Mouse (Mus musculus): ENCODE results near the gene Pdzrn3. TPM values are rescaled to one million over a fixed set of nuclear protein-coding genes. Genes with fewer than 3 reads are reported as not detected.

Gene Pdzrn3
- polyA plus RNA-seq, 1 experiment from 2014 or later: 19.5 TPM

- Histone ChIP-seq H3K36me3 (no peaks in the 10 kb centered on the region), H3K27ac (replicated peaks) (no peak overlapping the region), H3K9me3 (no peaks in the 10 kb centered on the region), H3K4me1 (peaks cover 4% of the 10 kb centered on the region; the same call in 1 of the 2 replicates), H3K27me3 (no peaks in the 10 kb centered on the region), H3K9ac (replicated peaks) (no peak overlapping the region), H3K4me3 (no peak overlapping the region), H3K4me2 (replicated peaks) (no peak overlapping the region)
- ATAC-seq (ENCODE audit: low FRiP score, low read depth): no peak
- WGBS: 92% methylated on average over 3 of the region's 3 CpGs
These were observed 55.1 kb downstream of the Pdzrn3 start for GRCm38 (mm10) chr6:101322580-101322979.

- Histone ChIP-seq H3K9me3 (no peaks in the 10 kb centered on the region), H3K36me3 (no peaks in the 10 kb centered on the region), H3K4me2 (replicated peaks) (no peak overlapping the region), H3K4me1 (peaks cover 8% of the 10 kb centered on the region; the same call in 1 of the 2 replicates), H3K4me3 (no peak overlapping the region), H3K27me3 (no peaks in the 10 kb centered on the region), H3K27ac (replicated peaks) (no peak overlapping the region), H3K9ac (replicated peaks) (no peak overlapping the region)
- 90% methylated on average over 3 of the region's 3 CpGs for WGBS
- no peak for ATAC-seq (ENCODE audit: low FRiP score, low read depth)
These were observed 57.3 kb downstream of the Pdzrn3 start for GRCm38 (mm10) chr6:101320386-101320785.

GRCm38 (mm10) chr6:101319374-101319967 is 58.2 kb downstream of the Pdzrn3 start:
- Histone ChIP-seq H3K9me3 (no peaks in the 10 kb centered on the region), H3K27me3 (no peaks in the 10 kb centered on the region), H3K4me1 (peaks cover 8% of the 10 kb centered on the region; the same call in 1 of the 2 replicates), H3K4me3 (no peak overlapping the region), H3K27ac (replicated peaks) (no peak overlapping the region), H3K9ac (replicated peaks) (no peak overlapping the region), H3K4me2 (replicated peaks) (no peak overlapping the region), H3K36me3 (no peaks in the 10 kb centered on the region)
- 86% methylated on average over 7 of the region's 7 CpGs for WGBS
- ATAC-seq (ENCODE audit: low FRiP score, low read depth): no peak

GRCm38 (mm10) chr6:101318530-101318929 is 59.2 kb downstream of the Pdzrn3 start:
- ATAC-seq (ENCODE audit: low FRiP score, low read depth): no peak
- 30% methylated on average over 6 of the region's 6 CpGs for WGBS
- Histone ChIP-seq H3K4me3 (no peak overlapping the region), H3K9ac (replicated peaks) (no peak overlapping the region), H3K36me3 (no peaks in the 10 kb centered on the region), H3K4me2 (replicated peaks) (no peak overlapping the region), H3K4me1 (peaks cover 8% of the 10 kb centered on the region; the same call in 1 of the 2 replicates), H3K27ac (replicated peaks) (no peak overlapping the region), H3K27me3 (no peaks in the 10 kb centered on the region), H3K9me3 (no peaks in the 10 kb centered on the region)

- Histone ChIP-seq H3K9me3 (no peaks in the 10 kb centered on the region), H3K4me3 (no peak overlapping the region), H3K27ac (replicated peaks) (no peak overlapping the region), H3K4me1 (peaks cover 21% of the 10 kb centered on the region), H3K36me3 (no peaks in the 10 kb centered on the region), H3K27me3 (no peaks in the 10 kb centered on the region), H3K9ac (replicated peaks) (no peak overlapping the region), H3K4me2 (replicated peaks) (no peak overlapping the region)
- WGBS: 54% methylated on average over 6 of the region's 6 CpGs
- no peak for ATAC-seq (ENCODE audit: low FRiP score, low read depth)
These were observed 66.3 kb downstream of the Pdzrn3 start for GRCm38 (mm10) chr6:101311446-101311845.

GRCm38 (mm10) chr6:101310491-101310890 is 67.2 kb downstream of the Pdzrn3 start:
- no peak overlapping the region for H3K4me3 ChIP-seq
- no peaks in the 10 kb centered on the region for H3K36me3 ChIP-seq
- WGBS: 87% methylated on average over 9 of the region's 9 CpGs
- peaks cover 20% of the 10 kb centered on the region for H3K4me1 ChIP-seq
- no peaks in the 10 kb centered on the region for H3K27me3 ChIP-seq
- H3K9ac ChIP-seq (replicated peaks): no peak overlapping the region
- no peak overlapping the region for H3K27ac ChIP-seq (replicated peaks)
- no peak for ATAC-seq (ENCODE audit: low FRiP score, low read depth)
- no peak overlapping the region for H3K4me2 ChIP-seq (replicated peaks)
- no peaks in the 10 kb centered on the region for H3K9me3 ChIP-seq

- Histone ChIP-seq H3K27me3 (no peaks in the 10 kb centered on the region), H3K27ac (replicated peaks) (0 out of 2 replicates have a peak overlapping the region, but pooled peaks have one; percentile 17), H3K4me1 (peaks cover 20% of the 10 kb centered on the region), H3K36me3 (no peaks in the 10 kb centered on the region), H3K4me3 (no peak overlapping the region), H3K4me2 (replicated peaks) (no peak overlapping the region), H3K9ac (replicated peaks) (no peak overlapping the region), H3K9me3 (no peaks in the 10 kb centered on the region)
- WGBS: 23% methylated on average over 11 of the region's 11 CpGs
- ATAC-seq (ENCODE audit: low FRiP score, low read depth): peak; percentile 88
These were observed 69.6 kb downstream of the Pdzrn3 start for GRCm38 (mm10) chr6:101307964-101308531.

GRCm38 (mm10) chr6:101306834-101307233 is 70.9 kb downstream of the Pdzrn3 start:
- no peak overlapping the region for H3K4me2 ChIP-seq (replicated peaks)
- H3K36me3 ChIP-seq: no peaks in the 10 kb centered on the region
- H3K4me1 ChIP-seq: peaks cover 20% of the 10 kb centered on the region
- H3K27me3 ChIP-seq: no peaks in the 10 kb centered on the region
- WGBS: 73% methylated on average over 7 of the region's 7 CpGs
- no peak overlapping the region for H3K27ac ChIP-seq (replicated peaks)
- no peaks in the 10 kb centered on the region for H3K9me3 ChIP-seq
- no peak overlapping the region for H3K4me3 ChIP-seq
- no peak overlapping the region for H3K9ac ChIP-seq (replicated peaks)
- no peak for ATAC-seq (ENCODE audit: low FRiP score, low read depth)

- Histone ChIP-seq H3K27me3 (no peaks in the 10 kb centered on the region), H3K4me3 (no peak overlapping the region), H3K9ac (replicated peaks) (no peak overlapping the region), H3K27ac (replicated peaks) (no peak overlapping the region), H3K36me3 (no peaks in the 10 kb centered on the region), H3K4me1 (peaks cover 20% of the 10 kb centered on the region), H3K4me2 (replicated peaks) (no peak overlapping the region), H3K9me3 (no peaks in the 10 kb centered on the region)
- 94% methylated on average over 6 of the region's 6 CpGs for WGBS
- ATAC-seq (ENCODE audit: low FRiP score, low read depth): no peak
These were observed 72.2 kb downstream of the Pdzrn3 start for GRCm38 (mm10) chr6:101305543-101305942.

GRCm38 (mm10) chr6:101303959-101304738 is 73.5 kb downstream of the Pdzrn3 start:
- no peak overlapping the region for H3K27ac ChIP-seq (replicated peaks)
- H3K27me3 ChIP-seq: no peaks in the 10 kb centered on the region
- H3K4me2 ChIP-seq (replicated peaks): no peak overlapping the region
- H3K9me3 ChIP-seq: no peaks in the 10 kb centered on the region
- no peak overlapping the region for H3K9ac ChIP-seq (replicated peaks)
- peaks cover 20% of the 10 kb centered on the region for H3K4me1 ChIP-seq
- 88% methylated on average over 11 of the region's 11 CpGs for WGBS
- no peak for ATAC-seq (ENCODE audit: low FRiP score, low read depth)
- no peaks in the 10 kb centered on the region for H3K36me3 ChIP-seq
- no peak overlapping the region for H3K4me3 ChIP-seq

- ATAC-seq (ENCODE audit: low FRiP score, low read depth): no peak
- Histone ChIP-seq H3K36me3 (no peaks in the 10 kb centered on the region), H3K9ac (replicated peaks) (no peak overlapping the region), H3K9me3 (no peaks in the 10 kb centered on the region), H3K4me2 (replicated peaks) (no peak overlapping the region), H3K27ac (replicated peaks) (no peak overlapping the region), H3K27me3 (no peaks in the 10 kb centered on the region), H3K4me3 (no peak overlapping the region), H3K4me1 (peaks cover 15% of the 10 kb centered on the region)
- 97% methylated on average over 1 of the region's 1 CpGs for WGBS
These were observed 74.2 kb downstream of the Pdzrn3 start for GRCm38 (mm10) chr6:101303501-101303900.

GRCm38 (mm10) chr6:101301154-101301553 is 76.5 kb downstream of the Pdzrn3 start:
- Histone ChIP-seq H3K4me2 (replicated peaks) (no peak overlapping the region), H3K4me3 (no peak overlapping the region), H3K36me3 (no peaks in the 10 kb centered on the region), H3K27me3 (no peaks in the 10 kb centered on the region), H3K4me1 (no peaks in the 10 kb centered on the region), H3K9ac (replicated peaks) (no peak overlapping the region), H3K9me3 (no peaks in the 10 kb centered on the region), H3K27ac (replicated peaks) (no peak overlapping the region)
- WGBS: 92% methylated on average over 8 of the region's 8 CpGs
- no peak for ATAC-seq (ENCODE audit: low FRiP score, low read depth)
